Mouse (Mus musculus): ENCODE results near the gene Asic4.

DNA sequence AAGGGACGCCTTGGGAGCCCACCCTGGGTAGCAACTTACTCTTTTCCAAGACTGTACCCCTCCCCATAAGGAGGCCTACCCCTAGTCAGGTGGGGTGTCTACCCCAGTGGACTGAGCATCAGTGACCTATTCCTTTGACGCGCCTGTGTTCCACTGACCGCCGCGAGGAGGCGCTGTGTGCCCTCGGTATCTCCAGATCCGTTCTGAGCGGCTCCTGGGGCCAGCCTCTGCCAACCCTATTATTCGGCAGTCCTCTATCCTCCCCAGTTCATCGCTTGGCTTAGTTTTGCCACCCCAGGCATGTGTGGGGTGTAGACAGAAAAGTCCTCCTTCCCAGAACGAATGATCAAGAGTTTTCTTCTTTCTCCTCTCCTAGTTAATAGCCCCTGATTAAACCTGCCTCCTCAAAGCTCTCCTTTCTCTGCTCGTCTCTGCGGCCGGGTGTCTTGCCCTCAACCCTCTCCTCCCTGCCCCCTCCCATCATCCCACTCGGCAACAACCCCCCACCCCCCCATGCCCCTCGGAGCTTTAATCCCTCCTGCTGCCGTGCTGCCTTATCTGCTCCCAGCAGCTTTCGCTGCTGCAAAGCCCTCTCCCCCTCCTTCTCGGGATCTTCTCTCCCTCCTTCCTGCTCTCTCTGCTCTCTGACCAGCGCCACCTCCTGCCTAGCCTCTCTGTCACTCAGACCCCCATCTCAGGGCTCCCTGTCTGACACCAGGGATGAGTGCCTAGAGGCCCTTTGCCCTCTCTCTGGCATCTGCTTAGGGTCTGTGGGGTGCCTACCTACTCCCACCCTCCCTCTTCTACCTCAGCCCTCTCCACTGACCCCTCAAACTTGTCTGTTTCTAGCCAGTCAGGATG lies 4.3 kb upstream of the Asic4 start:
- no peak for TF ChIP-seq POLR2A (IDR thresholded peaks at IDR 0.05; ENCODE audit: insufficient read length, low read depth)
- TF ChIP-seq REST (IDR thresholded peaks at IDR 0.05; ENCODE audit: insufficient read depth, insufficient read length) = no peak
- no peak for TF ChIP-seq MAX (IDR thresholded peaks at IDR 0.05; ENCODE audit: low read depth)
- no peak for TF ChIP-seq CEBPB (IDR thresholded peaks at IDR 0.05; ENCODE audit: insufficient read depth, poor library complexity, severe bottlenecking)
- TF ChIP-seq TCF3 (IDR thresholded peaks at IDR 0.05; ENCODE audit: insufficient read length, low read depth) = no peak
- no peak for TF ChIP-seq E2F4 (IDR thresholded peaks at IDR 0.05; ENCODE audit: insufficient read depth)
- TF ChIP-seq MYOD1 (IDR thresholded peaks at IDR 0.05; ENCODE audit: control insufficient read depth in 1 of 3, insufficient read length in 2 of 3, low read depth in 2 of 3) = no peak
- TF ChIP-seq MYOG (IDR thresholded peaks at IDR 0.05; ENCODE audit: control insufficient read depth in 1 of 3, insufficient read depth in 1 of 3, insufficient read length in 2 of 3, low read depth in 2 of 3) = no peak
- TF ChIP-seq POLR2AphosphoS2 (IDR thresholded peaks at IDR 0.05; ENCODE audit: insufficient read length, low read depth) = no peak
- no peak for TF ChIP-seq TCF12 (IDR thresholded peaks at IDR 0.05; ENCODE audit: insufficient read depth, poor library complexity, severe bottlenecking)
- TF ChIP-seq USF1 (IDR thresholded peaks at IDR 0.05; ENCODE audit: low read depth) = no peak
- no peak for TF ChIP-seq SRF (IDR thresholded peaks at IDR 0.05; ENCODE audit: control insufficient read depth, insufficient read length, low read depth)
